Mouse (Mus musculus): ENCODE measurements around the gene Zfp426. TPM values are rescaled to one million over a fixed set of nuclear protein-coding genes. Genes with fewer than 3 reads are reported as not detected.

Zfp426 gene
- polyA plus RNA-seq, 1 experiment = 23.5 TPM

- WGBS = 88% methylated on average over 1 of the region's 1 CpGs
- Histone ChIP-seq H3K4me1 (ENCODE audit: control insufficient read depth, insufficient read depth, low read length) (no peaks in the 10 kb centered on the region), H3K27ac (ENCODE audit: insufficient read depth, low read length) (no peak overlapping the region), H3K27me3 (ENCODE audit: control insufficient read depth, insufficient read depth, low read length) (no peaks in the 10 kb centered on the region), H3K4me3 (replicated peaks; ENCODE audit: insufficient read depth, low read depth, low read length) (no peak overlapping the region)
- no peak for DNase-seq
- TF ChIP-seq CTCF (IDR thresholded peaks at IDR 0.05; ENCODE audit: borderline replicate concordance, insufficient read depth, low read depth, low read length) (no peak), POLR2A (IDR thresholded peaks at IDR 0.05; ENCODE audit: borderline replicate concordance, insufficient read depth, low read length) (no peak)
Measured at GRCm38 (mm10) chr9:20451493-20451892, 41.1 kb downstream of the Zfp426 start.

- 86% methylated on average over 4 of the region's 4 CpGs for WGBS
- Histone ChIP-seq H3K27ac (ENCODE audit: insufficient read depth, low read length) (no peak overlapping the region), H3K4me3 (replicated peaks; ENCODE audit: insufficient read depth, low read depth, low read length) (no peak overlapping the region), H3K4me1 (ENCODE audit: control insufficient read depth, insufficient read depth, low read length) (no peaks in the 10 kb centered on the region), H3K27me3 (ENCODE audit: control insufficient read depth, insufficient read depth, low read length) (no peaks in the 10 kb centered on the region)
- DNase-seq = no peak
- no peak for TF ChIP-seq CTCF (IDR thresholded peaks at IDR 0.05; ENCODE audit: borderline replicate concordance, insufficient read depth, low read depth, low read length)
- no peak for TF ChIP-seq POLR2A (IDR thresholded peaks at IDR 0.05; ENCODE audit: borderline replicate concordance, insufficient read depth, low read length)
Measured at GRCm38 (mm10) chr9:20443183-20443783, 49.3 kb downstream of the Zfp426 start.

DNA sequence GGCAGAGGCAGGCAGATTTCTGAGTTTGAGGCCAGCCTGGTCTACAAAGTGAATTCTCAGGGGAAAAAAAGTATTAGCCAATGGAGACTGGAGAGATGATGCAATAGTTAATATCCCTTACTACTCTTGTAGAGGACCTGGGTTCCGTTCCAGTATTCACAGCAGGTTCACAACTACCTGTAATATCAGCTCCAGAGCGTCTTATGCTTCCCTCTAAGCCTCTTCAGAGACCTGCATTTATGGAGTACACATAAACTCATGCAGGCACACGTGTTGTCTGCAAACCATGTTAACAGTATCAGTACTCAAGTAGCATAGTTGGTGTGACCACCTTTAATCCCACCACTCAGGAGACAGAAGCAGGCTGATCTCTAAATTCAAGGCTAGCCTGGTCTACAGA is 62.5 kb downstream of the Zfp426 start:
- TF ChIP-seq POLR2A (IDR thresholded peaks at IDR 0.05; ENCODE audit: borderline replicate concordance, insufficient read depth, low read length) = no peak
- TF ChIP-seq CTCF (IDR thresholded peaks at IDR 0.05; ENCODE audit: borderline replicate concordance, insufficient read depth, low read depth, low read length) = no peak
- WGBS = 88% methylated on average over 3 of the region's 3 CpGs
- Histone ChIP-seq H3K4me3 (replicated peaks; ENCODE audit: insufficient read depth, low read depth, low read length) (no peak overlapping the region), H3K4me1 (ENCODE audit: control insufficient read depth, insufficient read depth, low read length) (no peaks in the 10 kb centered on the region), H3K27ac (ENCODE audit: insufficient read depth, low read length) (no peak overlapping the region), H3K27me3 (ENCODE audit: control insufficient read depth, insufficient read depth, low read length) (no peaks in the 10 kb centered on the region)
- DNase-seq = no peak

Other genes starting within 250 kb of the Zfp426 start
- not detected in 2 replicates for gene Olfr39, start 210.4 kb downstream of the Zfp426 start, polyA plus RNA-seq (2012; rRNA removed)
- not detected in 2 replicates for gene Olfr873, start 194.2 kb downstream of the Zfp426 start, polyA plus RNA-seq (2012; rRNA removed)
- gene Olfr18, start 156.7 kb downstream of the Zfp426 start, polyA plus RNA-seq (2012; rRNA removed) = 0.10 TPM in 2 replicates
- gene Zfp560, start 107.6 kb downstream of the Zfp426 start, polyA plus RNA-seq (2012; rRNA removed) = 18.6 and 21.1 TPM in 2 replicates
- 10.7 and 10.8 TPM in 2 replicates for gene Zfp26, start 32.6 kb downstream of the Zfp426 start, polyA plus RNA-seq (2012; rRNA removed)
- 19.5 and 23.6 TPM in 2 replicates for gene Zfp266, start 28.7 kb upstream of the Zfp426 start, polyA plus RNA-seq (2012; rRNA removed)
- 15.4 and 17.1 TPM in 2 replicates for gene Zfp846, start 88.5 kb upstream of the Zfp426 start, polyA plus RNA-seq (2012; rRNA removed)
- gene Ubl5, start 150.1 kb upstream of the Zfp426 start, polyA plus RNA-seq (2012; rRNA removed) = 571 and 579 TPM in 2 replicates
- gene Fbxl12, start 152.0 kb upstream of the Zfp426 start, polyA plus RNA-seq (2012; rRNA removed) = 38.2 and 41.8 TPM in 2 replicates
- gene Pin1, start 159.3 kb upstream of the Zfp426 start, polyA plus RNA-seq (2012; rRNA removed) = 38.8 and 39.6 TPM in 2 replicates

Data from cerebellum, adult 2 months (tissue).